Mouse (Mus musculus) naive thymus-derived CD4-positive, alpha-beta T cell, adult 5 months (primary cell): ENCODE results near the gene Nid2. TPM values are rescaled to one million over a fixed set of nuclear protein-coding genes. Genes with fewer than 3 reads are reported as not detected.

Experiments
- polyA plus RNA-seq: library from polyadenylated mRNA; unstranded; fragments of 100-300 nt; shearing (Covaris generic); gene quantifications from one replicate; pipeline ENCODE4 v1.2.1, GENCODE M21; 2017

The Nid2 gene
- 0.22 TPM for polyA plus RNA-seq

DNA sequence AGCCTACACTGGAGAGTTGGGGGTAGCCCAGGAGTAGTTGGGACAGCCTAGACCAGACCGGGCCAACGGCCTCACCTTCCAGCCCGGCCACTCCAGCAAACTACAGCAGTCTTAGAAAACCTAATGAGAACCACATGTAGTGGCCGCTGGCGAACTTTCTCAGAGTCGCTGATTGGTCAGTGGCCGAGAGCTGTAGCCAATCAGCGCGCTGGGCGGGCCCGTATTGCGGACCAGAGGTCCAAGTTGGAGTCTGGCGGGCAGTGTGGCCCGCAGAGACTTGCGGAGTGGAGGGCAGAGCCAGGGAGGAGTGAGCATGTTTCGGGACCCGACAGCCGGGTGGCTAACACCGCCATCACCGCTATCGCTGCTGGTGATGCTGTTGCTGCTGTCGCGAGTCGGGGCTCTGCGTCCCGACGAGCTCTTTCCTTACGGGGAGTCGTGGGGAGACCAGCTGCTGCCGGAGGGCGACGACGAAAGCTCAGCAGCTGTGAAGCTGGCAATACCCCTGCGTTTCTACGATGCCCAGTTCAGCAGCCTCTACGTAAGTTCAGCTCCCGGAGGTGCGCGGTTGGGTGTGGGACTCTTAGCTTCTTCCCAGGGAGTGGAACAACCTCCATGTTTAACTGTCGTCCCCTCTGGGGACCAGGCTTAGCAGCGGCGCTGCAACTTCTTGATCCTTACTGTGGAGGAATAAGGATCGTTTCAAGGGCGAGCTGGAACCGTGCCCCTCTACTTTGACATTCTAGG lies at the start of gene Nid2:
Gene Nid2, plus strand, starts transcription at position 241 of the 747 bp plus-strand sequence.

GRCm38 (mm10) chr14:19823321-19824142 lies 72.5 kb downstream of the Nid2 start, which contains the start of gene Rtraf:
Gene Rtraf, minus strand, starts transcription at chr14:19823824.

Other genes starting within 250 kb of the Nid2 start
- not detected for gene Gm2244, start 201.3 kb upstream of the Nid2 start, polyA plus RNA-seq
- 0.22 TPM for gene Gm2237, start 166.1 kb upstream of the Nid2 start, polyA plus RNA-seq
- gene Gm5458, start 148.7 kb upstream of the Nid2 start, polyA plus RNA-seq = not detected
- gene Rtraf, start 72.6 kb downstream of the Nid2 start, polyA plus RNA-seq = 79.8 TPM
- gene Gng2, start 226.4 kb downstream of the Nid2 start, polyA plus RNA-seq = 27.7 TPM